ENCODE assay signal across 17 mouse cellular contexts in genomic region chr1:38442887-38443286, GRCm38 (mm10).
DNase-seq lines count a peak whose midpoint lies in the region; ATAC-seq and TF ChIP-seq lines count a peak whose summit lies in the region.
"Had no signal": no experiment of that assay in that cellular context is flagged by ENCODE, and none has a peak within 500 bp of the region (broad histone marks: within the 10 kb centered on the region; RNA-seq: fewer than 3 reads in every experiment).

No protein-coding gene starts in this region.

- H3K27ac ChIP-seq in hindbrain, embryonic 12.5 days = peak overlapping the region; percentile 32; the same call in 1 of the 2 replicates
- H3K27ac ChIP-seq in hindbrain, embryonic 14.5 days = no peak overlapping the region
- peak overlapping the region; percentile 75 to 82 for H3K27ac ChIP-seq in heart, embryonic 14.5 days (replicated peaks in 1 of 2; ENCODE audit: control insufficient read depth in 1 of 2, insufficient read depth in 1 of 2, low read depth in 2 of 2, low read length in 2 of 2)
- no peak overlapping the region; the same call in 1 of the 2 replicates for H3K27ac ChIP-seq in liver, embryonic 14.5 days
- H3K27ac ChIP-seq: embryonic facial prominence, embryonic 12.5 days; kidney, embryonic 15.5 days; neural tube, embryonic 12.5 days had no signal

- H3K9me3 ChIP-seq in hindbrain, embryonic 12.5 days (replicated peaks) = no peaks in the 10 kb centered on the region
- no peaks in the 10 kb centered on the region for H3K9me3 ChIP-seq in hindbrain, embryonic 14.5 days (ENCODE audit: control insufficient read depth, low read length)
- no peaks in the 10 kb centered on the region for H3K9me3 ChIP-seq in heart, embryonic 14.5 days (ENCODE audit: control insufficient read depth, low read length)
- H3K9me3 ChIP-seq in liver, embryonic 14.5 days (ENCODE audit: control insufficient read depth, low read length) = no peaks in the 10 kb centered on the region
- H3K9me3 ChIP-seq: embryonic facial prominence, embryonic 12.5 days; kidney, embryonic 15.5 days; neural tube, embryonic 12.5 days had no signal

- no peaks in the 10 kb centered on the region for H3K36me3 ChIP-seq in hindbrain, embryonic 12.5 days
- no peaks in the 10 kb centered on the region for H3K36me3 ChIP-seq in hindbrain, embryonic 14.5 days (replicated peaks; ENCODE audit: control insufficient read depth, insufficient read depth)
- H3K36me3 ChIP-seq in heart, embryonic 14.5 days (ENCODE audit: control insufficient read depth, insufficient read depth, low read length) = no peaks in the 10 kb centered on the region
- no peaks in the 10 kb centered on the region for H3K36me3 ChIP-seq in liver, embryonic 14.5 days (replicated peaks; ENCODE audit: control insufficient read depth, insufficient read depth, low read depth)
- H3K36me3 ChIP-seq: embryonic facial prominence, embryonic 12.5 days; kidney, embryonic 15.5 days; neural tube, embryonic 12.5 days had no signal

- H3K4me1 ChIP-seq in hindbrain, embryonic 12.5 days = peaks cover 73% of the 10 kb centered on the region
- H3K4me1 ChIP-seq in hindbrain, embryonic 14.5 days (replicated peaks; ENCODE audit: control insufficient read depth, insufficient read depth, low read length) = peaks cover 57% of the 10 kb centered on the region
- peaks cover 32 to 49% of the 10 kb centered on the region in 2 experiments for H3K4me1 ChIP-seq in heart, embryonic 14.5 days (ENCODE audit: control insufficient read depth in 2 of 2, insufficient read depth in 2 of 2, low read length in 2 of 2)
- peaks cover 45 to 46% of the 10 kb centered on the region in 2 experiments for H3K4me1 ChIP-seq in liver, embryonic 14.5 days (replicated peaks; ENCODE audit: control insufficient read depth in 2 of 2, insufficient read depth in 2 of 2, low read length in 1 of 2)

- TF ChIP-seq CTCF in liver, embryonic 14.5 days (IDR thresholded peaks at IDR 0.05; ENCODE audit: low read depth) = no peak

- no peak overlapping the region for H3K9ac ChIP-seq in hindbrain, embryonic 12.5 days
- no peak overlapping the region for H3K9ac ChIP-seq in hindbrain, embryonic 14.5 days
- H3K9ac ChIP-seq in heart, embryonic 14.5 days (ENCODE audit: low read length) = no peak overlapping the region
- 0 out of 2 replicates have a peak overlapping the region, but pooled peaks have one; percentile 9 for H3K9ac ChIP-seq in liver, embryonic 14.5 days (replicated peaks)
- H3K9ac ChIP-seq: embryonic facial prominence, embryonic 12.5 days; kidney, embryonic 15.5 days; lung, embryonic 14.5 days; neural tube, embryonic 12.5 days had no signal

- ATAC-seq in hindbrain, embryonic 12.5 days (ENCODE audit: low FRiP score) = no peak
- no peak for ATAC-seq in hindbrain, embryonic 14.5 days (ENCODE audit: low FRiP score)
- peak; percentile 81 for ATAC-seq in heart, embryonic 14.5 days (ENCODE audit: insufficient number of reproducible peaks, insufficient read depth, low FRiP score, low read depth)
- no peak for ATAC-seq in liver, embryonic 14.5 days (ENCODE audit: insufficient read depth)
- no peak for ATAC-seq in cerebellum, adult (ENCODE audit: insufficient number of reproducible peaks, low FRiP score, low TSS enrichment)

- no peaks in the 10 kb centered on the region for H3K27me3 ChIP-seq in hindbrain, embryonic 12.5 days
- no peaks in the 10 kb centered on the region for H3K27me3 ChIP-seq in hindbrain, embryonic 14.5 days (ENCODE audit: control insufficient read depth, insufficient read depth, low read length)
- no peaks in the 10 kb centered on the region for H3K27me3 ChIP-seq in heart, embryonic 14.5 days (ENCODE audit: control insufficient read depth, insufficient read depth, low read length)
- no peaks in the 10 kb centered on the region for H3K27me3 ChIP-seq in liver, embryonic 14.5 days (ENCODE audit: control insufficient read depth, insufficient read depth, low read length)
- H3K27me3 ChIP-seq: embryonic facial prominence, embryonic 12.5 days; kidney, embryonic 15.5 days; neural tube, embryonic 12.5 days had no signal

- peak; percentile 30 for DNase-seq in embryo, embryonic 10 days (ENCODE audit: low spot score)
- no peak for DNase-seq in embryo, embryonic 11 days
- no peak for DNase-seq in hindbrain, embryonic 14.5 days (ENCODE audit: low spot score)
- DNase-seq in liver, embryonic 14.5 days (ENCODE audit: low read depth in 3 of 3, low spot score in 3 of 3) = no peak
- no peak for DNase-seq in frontal cortex, postnatal 25 days (ENCODE audit: low spot score in 2 of 2)
- DNase-seq: adrenal gland, postnatal 36 days; cerebellum, postnatal 25 days; layer of hippocampus, postnatal 36 days; left cerebral cortex, postnatal 4 days; lung, embryonic 14.5 days; right cerebral cortex, postnatal 25 days had no signal

- WGBS in hindbrain, embryonic 12.5 days = 77% methylated on average over 3 of the region's 3 CpGs
- WGBS in hindbrain, embryonic 14.5 days = 87% methylated on average over 3 of the region's 3 CpGs
- 5% methylated on average over 3 of the region's 3 CpGs for WGBS in heart, embryonic 14.5 days
- 63% methylated on average over 3 of the region's 3 CpGs for WGBS in liver, embryonic 14.5 days (ENCODE audit: insufficient replicate concordance)

- no peak overlapping the region for H3K4me3 ChIP-seq in hindbrain, embryonic 12.5 days
- H3K4me3 ChIP-seq in hindbrain, embryonic 14.5 days (replicated peaks; ENCODE audit: low read length) = no peak overlapping the region
- H3K4me3 ChIP-seq in heart, embryonic 14.5 days (ENCODE audit: control insufficient read depth in 1 of 2, insufficient read depth in 1 of 2, low read depth in 1 of 2, low read length in 2 of 2) = no peak overlapping the region
- H3K4me3 ChIP-seq in liver, embryonic 14.5 days (ENCODE audit: insufficient read depth in 1 of 2, low read depth in 2 of 2, low read length in 2 of 2) = no peak overlapping the region
- H3K4me3 ChIP-seq: embryonic facial prominence, embryonic 12.5 days; kidney, embryonic 15.5 days; neural tube, embryonic 12.5 days had no signal

- no peak overlapping the region for H3K4me2 ChIP-seq in hindbrain, embryonic 12.5 days (replicated peaks)
- H3K4me2 ChIP-seq in hindbrain, embryonic 14.5 days (replicated peaks) = no peak overlapping the region
- peak overlapping the region; percentile 35; the same call in 1 of the 2 replicates for H3K4me2 ChIP-seq in heart, embryonic 14.5 days (ENCODE audit: low read length)
- peak overlapping the region; percentile 9; the same call in 1 of the 2 replicates for H3K4me2 ChIP-seq in liver, embryonic 14.5 days (ENCODE audit: low read depth)
- H3K4me2 ChIP-seq: embryonic facial prominence, embryonic 12.5 days; kidney, embryonic 15.5 days; lung, embryonic 14.5 days; neural tube, embryonic 12.5 days had no signal

- TF ChIP-seq EP300 in liver, embryonic 14.5 days (IDR thresholded peaks at IDR 0.05; ENCODE audit: low read depth) = no peak

Comparison
In these comparisons a context has a peak if more than half of its experiments do, and no peak if none do; other contexts are left out.
1. H3K27ac ChIP-seq: peak in hindbrain, embryonic 12.5 days (single experiment) and heart, embryonic 14.5 days (2 of 2); none in hindbrain, embryonic 14.5 days (single experiment) and liver, embryonic 14.5 days (single experiment).
2. H3K4me2 ChIP-seq: peak in heart, embryonic 14.5 days (single experiment) and liver, embryonic 14.5 days (single experiment); none in hindbrain, embryonic 12.5 days (single experiment) and hindbrain, embryonic 14.5 days (single experiment).